Mouse (Mus musculus) thymus, postnatal 4 days (tissue): ENCODE data around the gene Endou.

Experiments
- DNase-seq: peaks from one replicate; pipeline ENCODE4 v3.0.0; 2021

The Endou gene

GRCm38 (mm10) chr15:97725198-97725785 lies 5.8 kb downstream of the Endou start:
- peak; percentile 24 for DNase-seq

GRCm38 (mm10) chr15:97724346-97725197 lies 6.6 kb downstream of the Endou start:
- DNase-seq = peak; percentile 34

- DNase-seq = no peak
Observed at GRCm38 (mm10) chr15:97723536-97724345, 7.4 kb downstream of the Endou start.

GRCm38 (mm10) chr15:97721008-97721701 lies 10.0 kb downstream of the Endou start:
- peak; percentile 80 for DNase-seq

GRCm38 (mm10) chr15:97720026-97720675 lies 11.0 kb downstream of the Endou start:
- DNase-seq = peak; percentile 51

GRCm38 (mm10) chr15:97719494-97719893 lies 11.6 kb downstream of the Endou start:
- peak; percentile 44 for DNase-seq

- peak; percentile 52 for DNase-seq
Observed at GRCm38 (mm10) chr15:97718535-97719155, 12.5 kb downstream of the Endou start.

- DNase-seq = peak; percentile 89
Observed at GRCm38 (mm10) chr15:97717861-97718534, 13.1 kb downstream of the Endou start.

GRCm38 (mm10) chr15:97716782-97717181 lies 14.4 kb downstream of the Endou start:
- DNase-seq = no peak

GRCm38 (mm10) chr15:97715734-97716133 lies 15.4 kb downstream of the Endou start:
- no peak for DNase-seq

GRCm38 (mm10) chr15:97715083-97715482 lies 16.1 kb downstream of the Endou start:
- no peak for DNase-seq

GRCm38 (mm10) chr15:97712546-97712945 lies 18.6 kb downstream of the Endou start:
- DNase-seq = no peak

GRCm38 (mm10) chr15:97710906-97711305 lies 20.2 kb downstream of the Endou start:
- DNase-seq = no peak

GRCm38 (mm10) chr15:97705211-97706050 lies 25.7 kb downstream of the Endou start, which contains the start of gene Rpap3:
Gene Rpap3, minus strand, starts transcription at chr15:97705825.
- DNase-seq = peak; percentile 92

GRCm38 (mm10) chr15:97696616-97697015 lies 34.5 kb downstream of the Endou start:
- DNase-seq = no peak

- DNase-seq = no peak
Observed at GRCm38 (mm10) chr15:97693411-97693810, 37.7 kb downstream of the Endou start.

GRCm38 (mm10) chr15:97684118-97684517 lies 47.0 kb downstream of the Endou start:
- no peak for DNase-seq

- no peak for DNase-seq
Observed at GRCm38 (mm10) chr15:97682053-97682452, 49.1 kb downstream of the Endou start.

GRCm38 (mm10) chr15:97679991-97680681 lies 51.0 kb downstream of the Endou start:
- no peak for DNase-seq
